Mouse (Mus musculus): Measurements from ENCODE around the gene Gm12888. TPM values are rescaled to one million over a fixed set of nuclear protein-coding genes. Genes with fewer than 3 reads are reported as not detected.

The Gm12888 gene
- polyA plus RNA-seq (2017; shearing (Covaris generic)), result not detected

DNA sequence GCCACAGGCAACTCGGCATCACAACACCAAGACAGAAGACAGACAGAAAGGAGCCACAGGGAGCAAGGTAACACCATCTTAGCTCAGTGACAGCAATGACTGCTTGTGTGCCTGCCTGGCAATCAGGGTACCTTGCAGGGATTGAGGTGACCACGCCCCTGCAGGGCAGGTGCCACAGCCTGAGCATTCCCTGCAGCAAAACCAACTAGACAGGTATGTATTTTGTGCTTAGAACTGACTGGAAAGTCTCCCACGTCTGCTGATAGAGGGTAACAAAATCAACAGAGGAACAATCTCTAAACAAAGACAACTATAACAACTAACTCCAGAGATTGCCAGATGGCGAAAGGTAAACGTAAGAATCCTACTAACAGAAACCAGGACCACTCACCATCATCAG, at the start of gene Gm12888:
TSS of gene Gm12888 (minus strand) at position 101 of the 400 bp plus-strand sequence.

Other genes starting within 250 kb of the Gm12888 start
- 41.5 TPM for gene Zmpste24, start 226.7 kb downstream of the Gm12888 start, polyA plus RNA-seq (2017; shearing (Covaris generic))
- not detected for gene Tmco2, start 215.7 kb downstream of the Gm12888 start, polyA plus RNA-seq (2017; shearing (Covaris generic))
- 80.9 TPM for gene Rlf, start 109.8 kb downstream of the Gm12888 start, polyA plus RNA-seq (2017; shearing (Covaris generic))
- not detected for gene Gm12886, start 98.2 kb upstream of the Gm12888 start, polyA plus RNA-seq (2017; shearing (Covaris generic))